Mouse (Mus musculus) bone marrow, adult 2 months (tissue): ENCODE results near the gene Ocm.

ENCODE experiments used
- CTCF ChIP-seq: fragments of 200-500 bp; IDR thresholded peaks from 2 replicates; pipeline ENCODE4 v1.5.1; 2011; ENCODE audit warnings: low read length, control low read depth; ENCODE audit not compliant: control insufficient read depth, insufficient read depth
- POLR2A ChIP-seq: fragments of 200-500 bp; IDR thresholded peaks from 2 replicates; pipeline ENCODE4 v1.6.1; 2011; ENCODE audit warnings: low read depth, mild to moderate bottlenecking, control low read depth, low read length, borderline replicate concordance; ENCODE audit not compliant: control insufficient read depth

- TF ChIP-seq CTCF = no peak
- no peak for TF ChIP-seq POLR2A
These were observed 50.9 kb downstream of the Ocm start for GRCm38 (mm10) chr5:143975631-143975933.
